Mouse (Mus musculus) embryo, embryonic 9.5 days (tissue): ENCODE measurements at regions not wholly inside any gene's neighbourhood (a gene's known extent, or its start where the extent isn't known, plus 50 kb on each side); places are given as distances from the start of the nearest gene placed in this dataset.

ENCODE experiments used
- DNase-seq: peaks from one replicate; pipeline ENCODE4 v3.0.0-alpha.2; 2017; ENCODE audit errors: extremely low spot score

DNA sequence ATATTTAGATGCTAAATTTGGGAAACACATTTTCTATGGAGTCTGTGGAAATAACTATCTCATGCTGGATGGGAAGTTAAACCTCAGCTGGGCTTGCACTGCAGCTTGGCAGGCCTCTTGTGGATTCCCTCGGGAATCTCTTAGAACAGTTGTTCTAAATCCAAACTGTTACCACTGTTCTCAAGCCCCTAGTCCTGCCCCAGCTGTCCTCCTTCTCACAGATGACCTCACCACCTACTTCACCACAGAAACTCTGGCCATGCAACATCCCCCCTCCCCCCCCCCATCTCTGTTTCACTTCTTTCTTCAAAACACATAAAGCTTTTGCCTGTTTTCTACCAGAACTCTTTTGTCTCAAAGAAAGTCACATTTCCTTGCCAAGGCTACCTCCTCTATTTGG, 136.6 kb upstream of the Wdr44 start:
- no peak for DNase-seq

DNA sequence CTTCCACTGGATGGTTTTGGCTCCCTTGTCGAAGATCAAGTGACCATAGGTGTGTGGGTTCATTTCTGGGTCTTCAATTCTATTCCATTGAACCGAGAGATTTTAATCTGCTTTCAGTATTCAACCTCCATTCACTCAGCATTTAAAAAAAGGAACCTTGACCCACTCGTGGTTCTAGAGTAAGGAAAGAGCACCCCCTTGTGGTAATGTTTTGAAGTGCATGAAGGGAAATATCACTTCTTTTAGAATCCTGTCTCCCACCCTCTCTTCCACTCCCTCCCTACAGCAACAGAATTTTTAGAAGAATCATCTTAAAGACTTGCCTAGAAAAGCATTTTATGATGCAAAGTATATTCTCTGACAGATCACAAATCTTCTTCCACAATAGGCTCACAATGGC, 127.3 kb upstream of the Wdr44 start:
- peak; percentile 14 for DNase-seq
